Mouse (Mus musculus) Muller cell, postnatal 12 days (primary cell): ENCODE measurements around the gene Anapc16.

Experiments used
- DNase-seq: peaks from one replicate; pipeline ENCODE4 v3.0.0-alpha.2; 2015; ENCODE audit errors: inconsistent ontology term

Anapc16 gene

DNA sequence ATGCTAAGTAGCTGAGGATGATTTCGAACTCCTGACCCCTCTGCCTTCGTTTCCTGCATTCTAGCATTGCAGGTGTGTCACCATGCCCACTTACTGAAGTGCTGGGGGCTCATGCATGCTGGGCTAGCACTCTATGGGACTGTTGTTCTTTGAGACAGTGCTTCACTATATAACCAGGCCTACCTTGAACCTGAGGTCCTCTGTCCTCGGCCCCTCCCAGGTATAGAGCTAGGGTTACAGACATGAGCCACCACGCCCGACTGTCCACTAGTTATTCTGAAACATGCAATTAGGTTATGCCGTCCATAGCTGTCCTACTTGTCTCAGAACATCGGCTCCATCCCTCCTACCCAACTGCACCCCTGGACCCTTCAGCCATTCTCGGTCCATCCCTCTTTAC lies 31.1 kb downstream of the Anapc16 start:
- DNase-seq = no peak

DNA sequence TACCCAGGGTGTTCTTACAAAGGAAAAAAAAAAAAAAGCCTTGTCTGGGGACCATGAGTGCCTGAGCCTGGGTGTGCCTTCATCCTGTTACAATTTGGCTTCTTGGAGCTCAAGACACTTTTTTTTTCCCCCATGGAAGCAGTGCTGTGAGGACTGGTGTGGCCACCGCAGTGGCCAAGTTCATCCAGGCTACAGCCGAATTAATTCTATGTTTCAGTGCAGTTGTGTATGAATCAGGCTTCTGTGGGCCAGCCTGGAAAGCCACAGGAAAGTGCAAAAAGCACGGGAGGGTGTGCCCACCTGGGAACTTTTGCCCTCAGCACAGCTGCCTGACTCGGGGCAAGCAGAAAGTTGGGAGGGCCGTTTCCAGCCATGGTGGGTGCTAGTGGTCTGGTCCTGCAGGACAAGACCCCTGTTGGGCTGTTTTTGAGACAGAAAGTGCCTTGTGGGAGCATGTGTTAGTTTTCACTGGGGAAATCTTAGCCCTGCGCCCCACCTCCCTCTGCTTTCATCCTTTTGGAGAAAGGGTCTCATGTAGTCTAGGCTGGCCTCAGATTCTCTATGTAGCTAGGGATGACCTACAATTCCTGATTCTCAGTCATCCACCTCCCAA lies 32.4 kb downstream of the Anapc16 start:
- DNase-seq = no peak

DNA sequence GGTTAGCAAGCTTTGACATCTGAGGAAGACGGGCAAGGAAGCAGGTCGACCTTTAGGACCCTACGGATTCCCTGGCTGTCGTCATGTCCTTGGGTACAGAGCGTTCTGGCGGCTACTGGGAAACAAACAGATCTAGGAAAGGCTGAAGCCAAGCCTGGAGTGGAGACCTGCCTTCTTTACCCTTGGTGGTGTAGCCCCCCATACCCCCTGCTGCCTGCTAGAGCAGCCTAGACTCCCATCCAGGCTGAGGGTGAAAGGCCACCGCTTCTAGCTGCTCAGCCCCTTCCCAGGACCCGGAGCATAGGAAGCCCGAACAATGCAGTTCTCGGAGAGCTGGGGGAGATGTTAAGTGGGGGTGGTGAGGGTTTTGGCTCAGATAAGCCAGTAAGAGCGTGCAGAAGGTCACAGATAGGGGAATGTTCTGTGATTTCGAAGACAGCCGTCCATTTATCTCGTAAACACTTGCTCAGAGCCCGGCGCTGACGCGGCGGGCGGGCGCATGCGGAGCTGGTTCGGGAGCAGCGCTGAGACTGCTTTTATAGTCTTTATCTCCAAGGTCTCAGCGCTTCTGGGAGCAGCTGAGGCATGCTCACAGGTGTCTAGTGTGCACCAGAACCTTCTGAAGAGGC lies 33.0 kb downstream of the Anapc16 start:
- DNase-seq = no peak

DNA sequence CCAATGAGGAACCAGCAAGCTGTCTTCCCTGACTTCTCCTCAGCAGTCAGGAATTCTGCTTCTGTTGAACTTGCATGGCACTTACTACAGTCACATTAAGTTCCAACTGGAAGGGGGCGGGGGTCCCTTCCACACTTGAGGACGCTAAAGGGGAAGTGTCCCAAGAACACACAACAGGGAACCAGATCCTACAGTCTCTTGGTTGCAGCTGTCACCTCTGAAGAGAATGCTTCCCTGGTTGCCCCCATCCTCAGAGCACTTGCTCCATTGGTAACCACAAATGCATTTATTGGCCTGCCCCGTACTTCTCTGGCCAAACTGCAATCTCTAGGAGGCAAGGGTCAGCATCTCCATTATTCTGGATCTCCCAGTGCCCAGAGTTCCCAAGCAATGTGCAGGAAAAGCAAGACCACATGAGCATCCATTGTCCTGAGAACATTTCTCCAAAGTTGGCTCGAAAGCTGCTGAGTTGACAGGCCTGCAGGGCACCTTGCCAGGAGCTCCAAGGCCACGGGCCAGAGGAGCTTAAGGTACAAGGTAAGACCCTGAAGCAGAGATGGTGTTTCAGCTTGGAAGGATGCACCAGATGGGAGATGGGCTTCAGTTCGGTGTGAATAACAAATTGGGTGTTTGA lies 35.5 kb downstream of the Anapc16 start:
- no peak for DNase-seq

DNA sequence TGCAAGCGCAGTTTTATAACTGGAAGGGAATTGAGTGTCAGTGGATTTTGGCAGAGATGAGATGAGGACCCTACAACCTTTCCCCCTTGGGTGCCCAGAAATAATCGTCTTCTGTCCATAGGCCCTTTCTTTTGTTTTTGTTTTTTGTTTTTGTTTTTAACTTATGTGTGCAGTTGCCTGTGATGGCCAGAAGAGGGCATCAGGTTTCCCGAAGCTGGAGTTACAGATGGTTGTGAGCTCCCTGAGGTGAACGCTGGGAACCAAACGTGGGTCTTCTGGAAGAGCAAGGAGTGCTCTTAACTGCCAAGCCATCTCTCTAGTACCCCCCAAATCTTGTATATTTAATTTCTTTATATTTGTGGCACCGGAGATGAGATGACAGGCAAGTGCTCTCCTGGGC lies 36.2 kb downstream of the Anapc16 start:
- DNase-seq = no peak

DNA sequence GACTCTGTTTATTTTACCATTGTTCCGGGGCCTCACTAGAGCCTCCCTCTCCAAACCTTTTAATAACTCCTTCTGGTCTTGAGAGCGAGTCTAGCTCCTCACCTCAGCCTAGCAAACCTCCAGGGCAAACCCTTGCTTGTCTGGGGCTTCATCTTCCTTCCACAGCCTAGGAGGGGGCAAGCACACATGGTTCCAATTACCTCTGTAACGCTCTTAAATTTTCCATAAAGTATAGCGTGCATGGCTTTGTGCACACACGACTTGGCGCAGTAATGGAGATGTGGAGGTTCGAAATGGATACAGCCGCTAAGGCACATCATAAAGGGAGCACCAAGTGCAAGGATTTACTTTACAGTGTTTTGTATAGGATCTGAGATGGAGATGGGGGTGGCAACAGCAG lies 37.1 kb downstream of the Anapc16 start:
- no peak for DNase-seq

DNA sequence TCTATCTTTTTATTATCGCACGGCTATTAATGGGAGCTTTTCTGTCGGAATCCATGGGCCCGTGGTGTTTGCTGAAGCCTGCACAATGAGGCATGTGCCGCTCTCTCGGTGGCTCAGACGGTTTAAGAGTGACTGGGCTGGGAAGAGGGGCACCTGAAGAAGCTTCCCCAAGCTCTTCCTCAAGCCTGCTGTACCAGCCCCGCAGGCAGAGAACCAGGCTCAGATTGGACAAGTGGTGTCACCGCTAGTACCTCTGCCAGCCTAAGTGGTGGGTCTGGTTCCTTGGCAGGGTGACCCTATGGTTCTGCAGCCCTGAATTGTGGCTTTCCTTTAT lies 37.6 kb downstream of the Anapc16 start:
- DNase-seq = no peak

DNA sequence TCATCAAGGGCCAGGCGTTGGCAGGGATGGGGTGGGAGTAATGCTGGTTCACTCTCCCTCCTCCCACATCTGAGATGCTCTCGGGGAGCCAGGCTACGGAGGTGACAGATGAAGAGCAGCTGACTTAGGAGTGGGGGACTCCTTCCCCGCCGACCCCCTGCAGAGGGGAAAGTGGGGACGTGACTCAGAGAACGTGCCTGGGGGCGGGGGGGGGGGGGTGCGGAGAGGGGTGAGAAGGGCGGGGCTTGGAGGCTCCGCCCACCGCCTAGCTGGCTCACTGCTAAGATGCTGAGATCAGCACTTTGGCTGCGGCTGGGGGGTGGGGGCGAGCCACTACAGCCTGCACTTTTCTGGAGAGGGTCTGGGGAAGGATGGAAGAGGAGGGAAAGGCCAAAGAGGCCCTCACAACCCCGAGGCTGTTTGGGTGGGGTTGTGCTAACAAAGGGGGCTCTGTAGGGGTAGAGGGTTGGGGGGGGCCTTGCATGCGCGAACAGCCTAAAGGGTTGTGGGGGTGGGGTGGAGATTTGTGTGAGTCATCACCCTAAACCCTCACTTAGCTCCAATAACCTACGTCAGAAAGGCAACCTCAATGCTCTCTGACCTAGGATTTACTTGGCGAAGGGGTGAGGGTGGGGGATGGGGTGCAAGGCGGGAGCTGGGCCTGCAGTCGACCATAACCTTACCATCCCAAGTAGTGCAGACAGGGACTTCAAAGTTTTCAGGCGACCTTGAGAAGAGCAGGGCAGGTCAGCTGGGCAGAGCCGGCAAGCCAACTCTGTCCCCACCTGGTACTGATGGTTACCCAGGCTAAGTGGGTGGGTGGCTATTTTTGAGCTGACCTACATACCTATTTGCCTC lies 38.2 kb downstream of the Anapc16 start:
- no peak for DNase-seq

DNA sequence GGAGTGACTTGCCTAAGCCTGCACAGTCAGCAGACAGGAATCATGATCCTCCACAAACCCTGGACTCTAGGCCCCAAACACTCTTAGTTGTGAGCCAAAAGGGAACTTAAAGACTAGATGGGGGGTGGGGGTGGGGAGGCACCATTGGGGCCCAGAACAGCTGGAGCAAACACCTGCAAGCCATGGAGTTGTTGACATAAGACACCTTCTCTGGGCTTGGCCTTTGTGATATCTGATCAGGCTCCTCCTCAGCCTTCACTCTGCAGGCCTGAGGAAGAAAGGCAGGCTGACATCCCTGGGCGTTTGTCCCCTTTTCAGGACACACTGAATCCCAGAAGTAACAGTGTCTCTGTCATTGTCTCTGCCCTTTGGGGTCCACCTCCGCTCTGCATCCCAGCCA lies 39.3 kb downstream of the Anapc16 start:
- DNase-seq = no peak

DNA sequence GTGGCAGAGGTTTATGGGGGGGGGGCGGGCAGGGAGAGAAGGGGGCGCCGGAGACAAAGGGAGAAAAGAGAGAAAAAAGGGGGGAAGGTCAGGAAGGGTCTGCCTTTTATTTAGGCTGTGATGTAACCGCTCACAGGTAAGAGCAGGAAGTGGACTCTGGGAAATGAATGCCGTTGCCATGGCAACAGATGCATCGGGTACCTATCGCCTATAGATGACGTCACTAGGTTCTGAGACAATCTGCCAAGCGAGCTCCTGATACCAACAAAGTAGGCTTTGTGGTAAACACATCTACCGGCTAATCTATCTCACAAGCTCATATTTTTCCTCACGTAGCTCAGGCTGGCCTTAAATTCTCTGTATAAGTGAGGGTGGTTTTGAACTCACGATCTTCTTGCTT lies 43.4 kb downstream of the Anapc16 start:
- DNase-seq = no peak

DNA sequence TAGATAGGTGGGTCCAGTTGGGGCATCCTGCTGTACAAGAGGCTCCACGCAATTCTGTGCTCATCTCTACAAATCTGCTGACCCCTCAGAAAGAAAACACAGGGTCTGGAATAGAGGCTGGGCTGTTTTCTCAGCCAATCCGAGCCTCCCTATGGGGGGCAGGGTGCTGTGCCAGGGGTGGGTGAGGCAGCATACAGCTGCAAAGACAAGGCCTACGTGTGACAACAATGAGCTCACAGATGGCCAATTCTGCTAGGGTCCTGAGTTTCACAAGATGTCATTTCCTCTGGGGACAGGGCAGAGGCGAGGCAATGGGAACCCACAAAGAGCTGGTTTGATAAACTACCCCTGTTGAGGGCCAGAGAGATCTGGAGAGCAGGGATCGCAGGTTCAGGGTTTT lies 44.5 kb downstream of the Anapc16 start:
- no peak for DNase-seq

DNA sequence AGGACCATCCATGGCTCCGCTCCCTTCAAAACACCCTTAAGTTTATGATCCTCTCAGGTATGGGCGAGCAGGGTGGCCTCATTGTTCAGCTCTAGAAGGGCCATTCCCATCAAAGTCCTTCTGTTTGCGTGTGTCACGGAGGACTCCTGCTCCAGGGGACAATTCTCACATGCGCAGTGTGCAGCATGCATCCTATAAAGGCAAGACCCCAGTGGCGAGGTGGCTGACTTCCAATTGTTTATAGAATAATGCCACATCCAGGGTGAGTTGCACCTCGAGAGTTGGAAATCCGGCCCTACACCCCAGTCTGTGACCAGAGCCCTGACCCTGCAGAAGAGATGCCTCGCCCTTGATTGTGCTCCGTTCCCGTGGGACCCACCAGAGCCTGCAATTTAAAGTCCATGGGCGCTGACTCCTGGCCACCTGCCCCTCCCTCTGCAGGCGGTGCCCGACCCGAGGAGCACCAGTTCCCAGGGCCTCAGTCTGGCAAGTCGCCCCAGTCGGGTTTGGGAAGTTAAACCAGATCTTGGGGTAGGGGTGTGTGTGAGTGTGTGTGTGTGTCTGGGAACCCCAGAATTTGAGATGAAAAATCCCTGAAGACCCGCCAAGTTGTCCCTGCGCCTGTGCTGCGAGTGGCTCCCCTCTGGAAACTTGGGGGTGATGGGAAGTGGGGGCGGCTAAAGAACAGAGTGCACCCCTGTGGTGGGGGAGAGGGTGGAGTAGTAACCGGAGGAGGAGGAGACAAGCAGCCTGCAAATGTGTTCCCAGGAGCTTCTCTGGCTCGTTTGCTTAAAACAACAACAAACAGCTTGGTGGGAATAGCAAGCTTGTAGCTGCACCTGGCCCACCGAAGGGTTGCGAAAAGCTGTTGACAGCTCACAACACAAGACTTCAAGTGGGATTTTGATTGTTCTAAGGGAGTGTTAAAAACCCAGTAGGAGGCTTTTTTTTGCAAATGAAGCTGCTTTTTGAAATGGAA lies 45.5 kb downstream of the Anapc16 start:
- no peak for DNase-seq

DNA sequence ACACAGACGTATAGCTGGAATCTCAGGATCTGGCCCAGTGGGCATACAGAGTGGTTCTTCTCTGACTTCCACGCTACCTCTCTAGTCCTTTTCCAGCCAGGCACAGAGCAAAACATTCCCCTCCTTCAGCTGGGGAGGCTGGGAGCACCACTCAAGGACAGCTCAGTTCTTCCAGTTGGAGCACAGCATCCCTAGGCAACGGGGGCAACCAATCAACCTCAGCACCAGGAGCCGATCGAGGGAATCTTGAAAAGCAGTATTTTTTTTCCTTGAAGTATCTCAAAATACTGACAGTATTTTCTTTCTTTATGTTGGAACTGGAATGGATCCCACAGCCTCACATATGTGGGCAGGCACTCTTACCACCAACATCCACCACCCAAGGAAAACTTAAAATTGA lies 46.3 kb downstream of the Anapc16 start:
- no peak for DNase-seq

DNA sequence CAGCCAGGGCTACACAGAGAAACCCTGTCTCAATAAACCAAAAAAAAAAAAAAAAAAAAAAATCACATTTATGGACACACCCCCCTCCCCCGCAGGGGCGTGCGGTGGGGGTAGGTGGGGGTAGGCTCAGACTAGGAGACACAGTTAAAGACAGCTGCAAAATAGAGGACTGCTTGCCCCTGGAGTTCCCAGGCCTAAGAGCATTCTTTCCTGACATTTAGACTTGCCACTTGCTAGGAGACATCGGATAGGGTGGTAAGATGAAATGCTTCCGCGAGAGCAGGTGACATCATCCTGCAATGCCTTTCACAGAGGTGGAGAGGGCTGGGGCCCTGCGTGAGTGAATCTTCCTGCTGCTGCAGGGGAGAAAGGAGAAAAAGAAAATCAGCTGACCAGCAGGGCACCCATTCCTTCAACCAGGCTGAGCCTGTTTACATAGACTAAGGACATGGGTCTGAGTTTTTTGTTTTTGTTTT lies 49.3 kb downstream of the Anapc16 start:
- DNase-seq = no peak

DNA sequence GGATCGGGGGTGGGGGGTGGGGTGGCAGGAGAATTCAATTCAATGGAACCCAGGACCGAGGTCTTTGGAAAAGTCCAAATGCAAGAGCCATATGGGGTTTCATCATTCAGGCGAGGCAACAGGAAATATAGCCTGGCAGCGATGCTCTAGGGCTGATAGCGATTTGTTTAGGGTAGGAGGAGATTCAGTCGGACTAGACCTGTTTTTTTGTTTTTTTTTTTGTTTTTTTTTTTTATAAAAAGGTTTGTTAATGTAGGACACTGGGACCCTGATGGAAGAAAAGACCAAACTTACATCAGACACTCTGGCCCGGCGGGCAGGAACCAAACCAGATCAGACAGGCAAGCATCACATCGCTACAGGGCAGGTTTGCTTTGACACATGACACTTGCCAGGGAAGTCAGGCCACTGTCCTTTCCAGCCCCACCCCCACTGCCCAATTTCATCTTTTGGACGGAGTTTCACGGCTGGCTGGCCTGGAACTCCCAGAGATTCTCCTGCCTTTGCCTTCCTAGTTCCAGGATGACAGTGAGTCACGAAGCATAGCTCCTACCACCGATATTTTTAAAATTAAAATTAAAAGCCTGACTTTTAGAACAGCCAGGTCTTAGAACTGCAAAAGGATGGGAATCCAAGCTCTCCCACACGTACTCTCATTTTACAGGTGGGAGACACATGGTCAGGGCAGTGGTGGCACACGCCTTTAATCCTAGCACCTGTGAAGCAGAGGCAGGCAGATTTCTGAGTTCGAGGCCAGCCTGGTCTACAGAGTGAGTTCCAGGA lies 50.0 kb downstream of the Anapc16 start:
- DNase-seq = no peak

DNA sequence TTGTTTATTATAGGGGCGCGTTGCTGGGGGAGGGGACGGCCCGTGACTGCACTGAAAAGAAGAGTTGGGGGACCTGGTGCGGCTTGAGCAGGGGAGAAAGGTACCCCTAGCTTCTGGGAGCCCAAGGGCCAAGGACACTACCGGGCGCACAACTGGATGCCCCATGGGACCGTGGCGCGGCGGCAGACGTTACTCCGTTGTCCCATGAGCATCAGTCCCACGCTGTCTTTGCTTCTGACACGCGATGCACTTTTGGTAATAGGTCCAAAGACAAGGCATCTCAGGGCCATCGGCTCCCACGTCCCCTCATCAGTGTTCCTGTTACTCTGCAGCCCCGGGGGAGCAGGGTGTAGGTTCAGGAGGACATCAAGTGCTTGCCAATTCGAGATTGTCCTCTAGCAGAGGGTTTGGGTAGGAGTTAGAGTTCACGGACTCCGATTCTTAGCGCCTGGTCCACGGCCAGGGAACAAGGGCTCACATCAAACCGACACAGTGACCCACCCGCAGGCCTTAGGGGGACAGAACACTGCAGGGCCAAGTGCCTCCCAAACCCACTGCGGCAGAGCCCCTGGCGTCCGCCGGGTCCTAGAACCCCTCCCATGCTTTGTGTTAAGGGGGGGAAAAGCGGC lies 50.7 kb downstream of the Anapc16 start:
- DNase-seq = no peak

DNA sequence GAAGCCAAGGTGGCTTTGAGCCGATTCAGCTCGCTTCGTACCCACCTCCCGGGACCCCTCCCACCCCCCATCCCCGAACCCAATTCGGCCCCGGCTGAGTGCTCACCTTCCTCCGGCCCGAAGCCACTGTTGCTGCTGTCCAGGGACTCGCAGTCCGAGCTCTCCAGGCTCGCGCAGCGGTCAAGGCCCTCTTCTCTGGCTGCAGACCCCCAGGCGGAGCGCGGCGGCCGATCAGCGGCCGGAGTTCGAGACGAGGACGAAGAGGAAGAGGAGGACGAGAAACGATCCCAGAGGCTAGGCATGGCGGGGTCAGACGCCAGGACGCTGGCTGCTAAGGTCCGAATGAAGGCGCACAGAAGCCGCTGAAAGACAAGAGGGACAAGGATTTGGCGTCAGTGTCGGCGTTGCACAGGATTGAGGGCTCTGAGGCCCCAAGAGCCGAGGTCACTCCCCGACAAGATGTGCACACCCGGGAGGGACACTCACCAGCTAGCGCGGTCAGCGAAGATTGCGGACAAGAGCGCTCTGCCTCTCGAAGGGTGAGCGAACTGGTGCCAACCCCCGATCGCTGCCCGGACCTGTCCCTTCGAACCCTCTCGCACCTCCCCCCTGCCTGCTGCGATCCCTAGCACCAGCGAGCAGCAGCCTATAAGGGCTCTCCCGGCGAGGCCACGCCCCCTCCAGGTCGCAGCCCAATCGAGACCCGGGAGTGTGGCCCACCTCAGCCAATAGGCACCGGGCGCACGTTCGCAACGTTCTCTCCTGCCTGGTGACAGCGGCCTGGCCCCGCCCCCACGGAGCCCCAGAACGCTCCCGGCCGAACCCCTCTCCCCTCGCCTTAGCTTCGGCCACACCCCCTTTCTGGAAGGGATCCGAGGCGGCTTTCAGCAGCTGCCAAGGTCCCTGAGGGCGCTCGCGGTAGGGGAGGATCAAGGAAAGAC lies 51.5 kb downstream of the Anapc16 start, which contains the start of gene Ddit4:
TSS of gene Ddit4 (minus strand) at position 624 of the 941 bp plus-strand sequence.
- DNase-seq = peak; percentile 100

DNA sequence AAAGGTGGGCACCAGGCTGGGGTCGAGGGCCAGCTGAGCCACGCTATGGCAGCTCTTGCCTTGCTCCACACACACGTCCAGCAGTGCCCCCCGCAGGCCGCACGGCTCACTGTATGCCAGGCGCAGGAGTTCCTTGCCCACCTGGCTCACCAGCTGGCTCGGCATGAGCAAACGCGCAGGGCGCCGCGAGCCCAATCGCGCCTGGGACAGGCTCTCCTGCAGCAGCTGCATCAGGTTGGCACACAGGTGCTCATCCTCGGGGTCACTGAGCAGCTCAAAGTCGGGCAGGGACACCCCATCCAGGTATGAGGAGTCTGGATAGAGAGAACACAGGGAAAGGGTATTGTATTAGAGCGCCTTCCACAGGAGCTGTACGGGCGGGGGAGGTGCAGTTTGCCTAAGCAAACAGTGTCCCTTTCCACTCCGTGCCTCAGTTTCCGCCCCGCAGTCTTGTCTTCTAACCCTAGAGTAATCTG lies 52.2 kb downstream of the Anapc16 start:
- DNase-seq = peak; percentile 79
